Mouse (Mus musculus): ENCODE data around the gene Magi1. TPM values are rescaled to one million over a fixed set of nuclear protein-coding genes. Genes with fewer than 3 reads are reported as not detected.

Gene Magi1
- polyA plus RNA-seq, 1 experiment from 2014 or later = 23.5 TPM

- Histone ChIP-seq H3K4me3 (ENCODE audit: low read depth, low read length) (no peak overlapping the region), H3K4me1 (ENCODE audit: control insufficient read depth, insufficient read depth, low read length) (no peaks in the 10 kb centered on the region), H3K27me3 (ENCODE audit: control insufficient read depth, insufficient read depth, low read length) (no peaks in the 10 kb centered on the region), H3K27ac (ENCODE audit: low read depth, low read length) (no peak overlapping the region), H3K36me3 (ENCODE audit: control insufficient read depth, insufficient read depth, low read length) (no peaks in the 10 kb centered on the region), H3K4me2 (ENCODE audit: low read depth) (no peak overlapping the region), H3K9me3 (ENCODE audit: control insufficient read depth, low read length) (no peaks in the 10 kb centered on the region), H3K9ac (ENCODE audit: low read length) (no peak overlapping the region)
- DNase-seq (ENCODE audit: low spot score) (no peak), ATAC-seq (ENCODE audit: insufficient read depth, low FRiP score, low TSS enrichment) (no peak)
- WGBS = 85% methylated on average over 7 of the region's 7 CpGs
Observed at GRCm38 (mm10) chr6:94083459-94083858, 200.3 kb downstream of the Magi1 start.

DNA sequence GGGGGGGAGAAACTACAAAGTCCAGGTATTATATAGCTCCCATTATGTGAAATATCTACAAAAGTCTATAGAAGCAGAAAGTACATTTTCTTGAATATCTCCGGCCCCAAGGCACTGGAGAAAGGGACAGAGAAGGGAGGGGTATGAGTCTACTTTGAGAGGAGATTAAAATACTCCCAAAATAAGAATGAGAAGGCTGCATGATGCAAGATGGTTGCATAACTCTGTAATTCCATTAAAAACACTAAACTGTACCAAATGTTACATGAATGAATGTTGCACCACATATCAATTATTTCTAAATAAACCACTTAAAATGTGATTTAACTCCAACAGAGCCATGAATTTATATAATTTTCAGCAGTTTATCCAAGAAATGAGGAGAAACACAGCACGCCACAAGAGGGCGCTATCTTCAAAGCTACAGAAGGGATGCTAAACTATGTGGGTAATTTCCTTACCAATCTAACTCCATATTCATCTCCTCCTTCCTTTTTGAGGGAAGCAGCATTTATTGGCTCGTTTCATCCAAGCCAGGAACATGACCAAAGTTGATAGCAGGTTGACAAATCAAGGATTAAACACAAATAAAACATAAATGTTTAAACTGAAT, 202.7 kb downstream of the Magi1 start:
- H3K9ac ChIP-seq (ENCODE audit: low read length) = no peak overlapping the region
- no peaks in the 10 kb centered on the region for H3K36me3 ChIP-seq (ENCODE audit: control insufficient read depth, insufficient read depth, low read length)
- H3K27ac ChIP-seq (ENCODE audit: low read depth, low read length) = no peak overlapping the region
- no peak for ATAC-seq (ENCODE audit: insufficient read depth, low FRiP score, low TSS enrichment)
- H3K27me3 ChIP-seq (ENCODE audit: control insufficient read depth, insufficient read depth, low read length) = no peaks in the 10 kb centered on the region
- DNase-seq (ENCODE audit: low spot score) = peak; percentile 79
- H3K4me3 ChIP-seq (ENCODE audit: low read depth, low read length) = no peak overlapping the region
- no peaks in the 10 kb centered on the region for H3K9me3 ChIP-seq (ENCODE audit: control insufficient read depth, low read length)
- H3K4me1 ChIP-seq (ENCODE audit: control insufficient read depth, insufficient read depth, low read length) = no peaks in the 10 kb centered on the region
- 20% methylated on average over 4 of the region's 4 CpGs for WGBS
- no peak overlapping the region for H3K4me2 ChIP-seq (ENCODE audit: low read depth)

DNA sequence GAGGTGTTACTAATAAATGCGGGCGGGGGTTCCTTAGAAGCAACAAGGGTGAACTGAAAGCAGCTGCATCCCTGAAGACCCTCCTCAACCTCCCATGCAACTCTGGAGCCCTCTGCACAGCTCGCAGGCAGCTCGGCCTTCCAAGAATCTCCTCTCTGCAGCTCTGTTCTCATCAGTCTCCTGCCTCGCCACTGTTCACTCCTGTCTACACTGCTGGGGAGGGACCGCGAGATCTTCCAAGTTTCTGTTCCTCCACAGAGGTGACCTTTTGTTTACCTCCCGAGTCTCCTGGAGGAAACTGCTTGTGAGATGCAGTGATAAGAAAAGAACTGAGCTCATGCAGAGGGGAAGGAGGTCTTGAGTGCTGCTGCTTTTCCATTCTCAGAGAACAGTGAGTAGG, 204.8 kb downstream of the Magi1 start:
- H3K27ac ChIP-seq (ENCODE audit: low read depth, low read length) = no peak overlapping the region
- H3K4me2 ChIP-seq (ENCODE audit: low read depth) = no peak overlapping the region
- no peaks in the 10 kb centered on the region for H3K27me3 ChIP-seq (ENCODE audit: control insufficient read depth, insufficient read depth, low read length)
- H3K36me3 ChIP-seq (ENCODE audit: control insufficient read depth, insufficient read depth, low read length) = no peaks in the 10 kb centered on the region
- no peaks in the 10 kb centered on the region for H3K4me1 ChIP-seq (ENCODE audit: control insufficient read depth, insufficient read depth, low read length)
- DNase-seq (ENCODE audit: low spot score) = no peak
- no peak overlapping the region for H3K9ac ChIP-seq (ENCODE audit: low read length)
- no peaks in the 10 kb centered on the region for H3K9me3 ChIP-seq (ENCODE audit: control insufficient read depth, low read length)
- H3K4me3 ChIP-seq (ENCODE audit: low read depth, low read length) = no peak overlapping the region
- no peak for ATAC-seq (ENCODE audit: insufficient read depth, low FRiP score, low TSS enrichment)
- WGBS = 35% methylated on average over 8 of the region's 8 CpGs

DNA sequence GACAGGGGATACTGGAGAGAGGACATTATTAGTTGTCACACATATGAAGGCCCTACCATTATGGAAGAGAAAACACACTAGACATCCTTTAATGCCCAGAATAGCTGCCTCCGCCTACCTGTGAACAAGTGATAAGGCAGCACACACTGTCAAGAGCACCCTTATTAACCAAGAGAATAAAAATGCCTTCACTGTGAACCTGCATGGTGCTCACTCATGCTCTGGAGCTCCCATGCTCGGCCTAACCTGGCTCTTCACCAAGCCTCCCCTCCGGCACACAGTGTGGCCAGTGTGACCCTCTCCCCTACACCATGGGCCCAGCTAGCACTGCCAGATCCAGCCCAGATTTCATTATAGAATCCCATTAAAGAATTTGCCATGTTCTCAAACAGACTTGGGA, 206.7 kb downstream of the Magi1 start:
- ATAC-seq (ENCODE audit: insufficient read depth, low FRiP score, low TSS enrichment) (no peak), DNase-seq (ENCODE audit: low spot score) (no peak)
- WGBS = 95% methylated on average over 3 of the region's 3 CpGs

DNA sequence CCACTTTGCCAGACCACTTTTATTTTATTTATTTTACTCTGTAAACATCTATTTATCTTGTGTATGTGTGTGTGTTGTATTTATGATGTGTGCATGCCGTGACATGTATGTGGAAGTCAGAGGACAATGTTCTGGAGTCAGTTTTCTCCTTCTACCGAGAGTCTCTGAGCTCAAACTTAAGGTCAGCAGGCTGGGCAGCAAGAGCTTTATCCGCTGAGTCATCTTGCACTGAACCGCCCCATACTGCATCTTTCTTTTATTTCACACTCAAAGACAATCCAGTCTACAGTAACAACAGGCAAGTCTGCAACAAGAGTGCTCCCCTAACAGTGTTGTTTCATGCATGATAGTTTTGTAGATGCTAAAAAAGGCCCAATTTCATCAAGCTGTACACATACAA, 207.7 kb downstream of the Magi1 start:
- no peak for DNase-seq (ENCODE audit: low spot score)

More for the DNA sequence above, 206.7 kb downstream of the Magi1 start:
- Histone ChIP-seq H3K27me3 (ENCODE audit: control insufficient read depth, insufficient read depth, low read length) (no peaks in the 10 kb centered on the region), H3K9ac (ENCODE audit: low read length) (no peak overlapping the region), H3K4me3 (ENCODE audit: low read depth, low read length) (no peak overlapping the region), H3K4me2 (ENCODE audit: low read depth) (no peak overlapping the region), H3K27ac (ENCODE audit: low read depth, low read length) (no peak overlapping the region), H3K36me3 (ENCODE audit: control insufficient read depth, insufficient read depth, low read length) (no peaks in the 10 kb centered on the region), H3K9me3 (ENCODE audit: control insufficient read depth, low read length) (no peaks in the 10 kb centered on the region), H3K4me1 (ENCODE audit: control insufficient read depth, insufficient read depth, low read length) (no peaks in the 10 kb centered on the region)

GRCm38 (mm10) chr6:94075228-94075627, 208.5 kb downstream of the Magi1 start:
- ATAC-seq (ENCODE audit: insufficient read depth, low FRiP score, low TSS enrichment) (no peak), DNase-seq (ENCODE audit: low spot score) (no peak)
- 68% methylated on average over 8 of the region's 8 CpGs for WGBS
- no peak overlapping the region for H3K9ac ChIP-seq (ENCODE audit: low read length)
- H3K4me2 ChIP-seq (ENCODE audit: low read depth) = no peak overlapping the region
- H3K4me3 ChIP-seq (ENCODE audit: low read depth, low read length) = no peak overlapping the region
- H3K27ac ChIP-seq (ENCODE audit: low read depth, low read length) = no peak overlapping the region
- no peaks in the 10 kb centered on the region for H3K36me3 ChIP-seq (ENCODE audit: control insufficient read depth, insufficient read depth, low read length)
- H3K4me1 ChIP-seq (ENCODE audit: control insufficient read depth, insufficient read depth, low read length) = no peaks in the 10 kb centered on the region; the same call in 1 of the 2 replicates
- H3K9me3 ChIP-seq (ENCODE audit: control insufficient read depth, low read length) = no peaks in the 10 kb centered on the region
- no peaks in the 10 kb centered on the region for H3K27me3 ChIP-seq (ENCODE audit: control insufficient read depth, insufficient read depth, low read length)

More for the DNA sequence above, 207.7 kb downstream of the Magi1 start:
- Histone ChIP-seq H3K4me2 (ENCODE audit: low read depth) (no peak overlapping the region), H3K27me3 (ENCODE audit: control insufficient read depth, insufficient read depth, low read length) (no peaks in the 10 kb centered on the region), H3K27ac (ENCODE audit: low read depth, low read length) (no peak overlapping the region), H3K4me1 (ENCODE audit: control insufficient read depth, insufficient read depth, low read length) (no peaks in the 10 kb centered on the region), H3K4me3 (ENCODE audit: low read depth, low read length) (no peak overlapping the region), H3K9ac (ENCODE audit: low read length) (no peak overlapping the region), H3K9me3 (ENCODE audit: control insufficient read depth, low read length) (no peaks in the 10 kb centered on the region), H3K36me3 (ENCODE audit: control insufficient read depth, insufficient read depth, low read length) (no peaks in the 10 kb centered on the region)
- no peak for ATAC-seq (ENCODE audit: insufficient read depth, low FRiP score, low TSS enrichment)
- 96% methylated on average over 4 of the region's 4 CpGs for WGBS

DNA sequence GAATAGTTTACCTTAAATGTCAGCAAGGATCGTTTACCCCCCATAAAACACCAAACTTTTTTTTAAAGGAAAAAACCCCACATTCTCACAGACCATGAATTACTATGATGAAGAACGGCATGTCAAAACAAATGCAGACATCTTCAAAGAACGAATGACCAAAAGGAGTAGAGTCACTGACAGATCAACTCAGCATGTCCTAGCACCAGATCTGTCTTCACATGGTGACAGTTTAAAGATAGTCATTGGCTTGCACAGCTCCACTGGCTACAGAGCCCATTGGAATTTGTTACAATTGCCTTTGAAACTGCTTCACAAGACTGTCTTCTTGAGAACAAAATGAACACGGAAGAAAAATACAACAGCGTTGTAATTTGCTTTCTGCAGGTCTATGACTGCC, 212.0 kb downstream of the Magi1 start:
- no peaks in the 10 kb centered on the region for H3K36me3 ChIP-seq (ENCODE audit: control insufficient read depth, insufficient read depth, low read length)
- DNase-seq (ENCODE audit: low spot score) (no peak), ATAC-seq (ENCODE audit: insufficient read depth, low FRiP score, low TSS enrichment) (no peak)
- H3K9me3 ChIP-seq (ENCODE audit: control insufficient read depth, low read length) = no peaks in the 10 kb centered on the region
- H3K4me1 ChIP-seq (ENCODE audit: control insufficient read depth, insufficient read depth, low read length) = peaks cover 6% of the 10 kb centered on the region
- no peak overlapping the region for H3K27ac ChIP-seq (ENCODE audit: low read depth, low read length)
- 63% methylated on average over 5 of the region's 5 CpGs for WGBS
- no peak overlapping the region for H3K9ac ChIP-seq (ENCODE audit: low read length)
- no peaks in the 10 kb centered on the region for H3K27me3 ChIP-seq (ENCODE audit: control insufficient read depth, insufficient read depth, low read length)
- no peak overlapping the region for H3K4me2 ChIP-seq (ENCODE audit: low read depth)
- no peak overlapping the region for H3K4me3 ChIP-seq (ENCODE audit: low read depth, low read length)

- Histone ChIP-seq H3K9ac (ENCODE audit: low read length) (no peak overlapping the region), H3K4me2 (ENCODE audit: low read depth) (no peak overlapping the region), H3K27ac (ENCODE audit: low read depth, low read length) (no peak overlapping the region), H3K4me1 (ENCODE audit: control insufficient read depth, insufficient read depth, low read length) (peaks cover 6% of the 10 kb centered on the region), H3K9me3 (ENCODE audit: control insufficient read depth, low read length) (no peaks in the 10 kb centered on the region), H3K4me3 (ENCODE audit: low read depth, low read length) (no peak overlapping the region), H3K27me3 (ENCODE audit: control insufficient read depth, insufficient read depth, low read length) (no peaks in the 10 kb centered on the region), H3K36me3 (ENCODE audit: control insufficient read depth, insufficient read depth, low read length) (no peaks in the 10 kb centered on the region)
- ATAC-seq (ENCODE audit: insufficient read depth, low FRiP score, low TSS enrichment) (no peak), DNase-seq (ENCODE audit: low spot score) (no peak)
- WGBS = 81% methylated on average over 3 of the region's 3 CpGs
Observed at GRCm38 (mm10) chr6:94070702-94071101, 213.0 kb downstream of the Magi1 start.

DNA sequence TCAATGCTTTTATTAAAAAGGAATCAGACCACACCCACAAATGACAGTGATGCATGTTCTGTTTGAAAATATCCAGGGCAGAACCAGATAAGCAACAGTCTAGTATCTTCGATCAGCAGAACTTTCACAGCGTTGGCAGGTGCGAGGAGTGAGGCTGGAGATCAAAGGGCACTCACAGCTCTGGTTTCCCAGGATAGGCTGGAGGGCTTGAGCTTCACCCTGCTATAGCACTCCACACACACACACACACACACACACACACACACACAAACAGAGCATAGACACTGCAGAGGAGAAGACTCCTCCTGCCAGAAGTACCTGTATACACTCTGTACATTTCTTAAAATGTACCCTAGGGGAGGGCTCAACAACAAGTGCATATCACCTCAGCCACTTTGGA, 214.3 kb downstream of the Magi1 start:
- 53% methylated on average over 3 of the region's 3 CpGs for WGBS
- ATAC-seq (ENCODE audit: insufficient read depth, low FRiP score, low TSS enrichment) = no peak
- no peak overlapping the region for H3K9ac ChIP-seq (ENCODE audit: low read length)

More for the DNA sequence above, 214.3 kb downstream of the Magi1 start:
- Histone ChIP-seq H3K36me3 (ENCODE audit: control insufficient read depth, insufficient read depth, low read length) (no peaks in the 10 kb centered on the region), H3K27me3 (ENCODE audit: control insufficient read depth, insufficient read depth, low read length) (no peaks in the 10 kb centered on the region), H3K4me1 (ENCODE audit: control insufficient read depth, insufficient read depth, low read length) (peaks cover 6% of the 10 kb centered on the region), H3K9me3 (ENCODE audit: control insufficient read depth, low read length) (no peaks in the 10 kb centered on the region), H3K4me3 (ENCODE audit: low read depth, low read length) (no peak overlapping the region), H3K27ac (ENCODE audit: low read depth, low read length) (no peak overlapping the region), H3K4me2 (ENCODE audit: low read depth) (no peak overlapping the region)
- no peak for DNase-seq (ENCODE audit: low spot score)

All from neural tube, embryonic 11.5 days (tissue).